Mouse (Mus musculus): ENCODE results near the gene Col6a5.

The Col6a5 gene

DNA sequence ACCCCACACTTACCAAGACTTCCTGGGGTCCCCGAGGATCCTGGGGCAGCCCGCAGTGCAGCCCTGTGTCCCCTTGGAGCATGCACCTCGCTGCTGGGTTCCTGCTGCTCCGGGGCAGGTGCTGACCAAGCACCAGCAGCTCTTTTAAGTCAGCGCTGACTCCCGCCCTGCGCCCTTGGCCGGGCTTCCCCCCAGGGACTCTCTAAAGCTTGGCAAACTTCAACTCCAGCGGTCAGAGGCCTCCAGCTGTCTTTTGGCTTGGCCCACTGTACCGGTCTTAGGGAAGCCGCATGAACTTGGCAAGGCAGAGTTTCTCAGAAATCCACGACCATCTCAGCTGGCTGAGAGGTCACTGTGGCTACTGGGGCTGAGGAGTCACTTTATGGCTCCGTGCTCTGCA, at the start of gene Col6a5:
Gene Col6a5 (minus strand): TSS at position 111 of the 400 bp plus-strand sequence.
- DNase-seq (ENCODE audit: low spot score), result no peak

DNA sequence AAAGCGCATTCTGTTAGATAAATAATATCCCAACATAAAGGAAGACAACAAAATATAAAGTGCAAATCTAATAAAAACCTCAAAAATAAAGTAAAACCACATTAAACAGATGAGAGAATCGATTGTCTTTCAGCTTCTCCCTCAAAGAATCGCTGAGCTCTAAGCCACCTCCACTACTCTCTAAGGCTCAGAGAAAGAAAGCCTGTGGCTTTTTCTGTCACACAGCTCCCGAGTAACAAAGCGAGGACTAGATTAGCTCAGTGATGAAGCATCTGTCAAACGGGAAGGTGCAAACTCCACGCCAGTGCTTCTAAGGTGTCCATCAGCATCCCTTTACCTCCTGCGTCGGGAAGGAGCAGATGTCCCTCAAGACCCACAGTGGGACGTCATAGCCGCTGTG, 37.5 kb upstream of the Col6a5 start:
- DNase-seq (ENCODE audit: low spot score), result no peak

DNA sequence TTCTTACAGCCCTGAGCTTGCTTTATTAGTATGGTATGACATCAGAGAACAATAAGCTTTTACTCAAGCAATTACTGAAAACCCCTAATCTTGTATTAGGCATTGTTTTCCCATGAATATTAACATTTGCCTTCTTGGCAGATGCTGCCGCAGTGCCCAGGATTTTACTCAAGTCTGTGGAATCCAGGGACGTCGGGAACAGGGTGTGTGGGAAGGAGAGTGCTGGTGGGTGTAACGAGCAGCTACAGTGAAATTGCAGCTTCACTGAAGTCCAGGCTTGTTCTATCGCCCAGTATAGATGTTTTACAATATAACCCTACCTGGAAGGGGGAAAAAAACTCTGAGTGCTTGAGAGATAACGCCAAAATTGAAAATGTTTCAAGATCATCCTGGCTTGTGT, 32.0 kb upstream of the Col6a5 start:
- no peak for DNase-seq (ENCODE audit: low spot score)

DNA sequence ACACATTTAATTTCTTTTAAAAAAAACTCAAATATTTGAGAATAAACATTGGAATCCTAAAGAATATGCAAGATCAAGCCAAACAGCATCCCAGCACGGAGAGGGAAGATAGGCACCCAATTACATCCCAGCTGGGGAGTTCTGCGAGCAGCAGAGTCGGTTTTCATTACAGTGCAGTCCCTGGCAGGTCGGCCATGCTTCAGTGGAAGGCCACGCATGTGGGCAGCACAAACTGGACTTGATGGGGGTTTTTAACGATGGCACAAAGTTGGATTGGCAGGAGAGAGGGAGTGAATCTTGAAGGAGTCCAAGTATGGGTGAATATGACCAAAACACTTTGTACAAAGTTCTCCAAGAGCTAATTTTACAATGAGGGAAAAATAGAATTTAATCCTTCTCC, 29.7 kb upstream of the Col6a5 start:
- no peak for DNase-seq (ENCODE audit: low spot score)

DNA sequence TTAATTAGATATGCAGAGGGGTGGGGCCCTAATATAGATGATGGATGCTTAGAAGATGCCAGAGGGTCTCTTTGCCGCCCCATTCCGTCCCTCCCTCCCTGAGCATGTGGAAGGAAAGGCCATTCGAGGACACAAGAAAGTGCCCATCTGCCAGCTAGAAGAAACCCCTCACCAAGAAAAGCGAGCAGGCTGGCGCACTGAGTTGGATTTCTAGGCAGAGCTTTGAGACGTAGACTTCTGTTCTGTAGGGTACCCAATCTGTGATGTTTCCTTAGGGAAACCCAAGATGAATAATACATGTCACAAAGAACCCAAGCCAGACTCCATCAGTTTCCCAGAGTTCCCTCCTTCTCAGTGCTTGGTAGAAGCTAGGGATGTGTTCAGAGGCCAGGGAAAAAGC, 29.0 kb upstream of the Col6a5 start:
- no peak for DNase-seq (ENCODE audit: low spot score)

DNA sequence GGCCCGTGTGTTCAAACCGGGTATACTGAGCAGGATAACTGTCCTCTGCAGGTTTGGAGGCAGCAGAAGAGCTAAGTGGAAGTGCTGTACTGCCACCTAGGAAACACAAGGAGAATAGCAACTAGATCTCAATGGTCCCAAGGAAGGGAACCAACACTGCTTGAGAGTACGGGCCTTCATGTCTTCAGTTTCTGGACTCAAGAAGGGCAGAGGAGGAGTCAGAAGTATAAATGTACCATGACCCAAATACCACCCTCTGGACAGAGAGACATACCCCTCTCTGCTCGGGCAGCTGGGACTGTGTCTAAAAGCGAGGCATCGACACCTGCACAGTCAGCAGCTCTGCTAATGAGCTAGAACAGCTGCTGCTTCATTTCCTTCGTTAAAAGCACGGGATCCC, 27.7 kb upstream of the Col6a5 start:
- DNase-seq (ENCODE audit: low spot score), result peak; percentile 62

DNA sequence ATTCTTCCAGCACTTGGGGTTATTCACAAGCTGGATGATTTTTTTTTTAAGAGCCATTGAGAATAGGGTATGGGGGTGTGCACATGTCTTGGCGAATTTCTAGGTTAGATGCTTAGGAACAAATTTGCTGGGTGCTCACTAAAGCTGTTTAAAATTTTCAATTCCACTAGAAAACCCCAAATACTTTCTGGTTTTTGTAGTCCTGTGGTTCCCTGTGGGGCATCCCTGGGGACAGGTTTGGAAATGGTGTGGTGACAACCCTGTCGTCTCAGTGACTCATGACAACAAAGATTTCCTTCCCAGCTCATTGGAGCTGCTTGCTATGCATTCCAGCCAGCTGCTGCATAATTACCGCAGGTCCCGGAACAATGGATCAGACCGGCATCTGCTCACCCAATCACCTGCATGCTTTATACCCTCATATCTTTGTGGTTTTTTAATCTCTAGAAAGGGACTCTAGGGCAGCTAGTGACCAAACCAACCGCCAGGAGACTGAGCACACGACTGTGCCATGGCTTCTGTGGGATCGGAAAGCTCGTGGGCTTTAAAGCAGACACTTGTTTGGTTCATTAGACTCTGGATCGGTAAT, 24.6 kb upstream of the Col6a5 start:
- DNase-seq (ENCODE audit: low spot score), result peak; percentile 15

DNA sequence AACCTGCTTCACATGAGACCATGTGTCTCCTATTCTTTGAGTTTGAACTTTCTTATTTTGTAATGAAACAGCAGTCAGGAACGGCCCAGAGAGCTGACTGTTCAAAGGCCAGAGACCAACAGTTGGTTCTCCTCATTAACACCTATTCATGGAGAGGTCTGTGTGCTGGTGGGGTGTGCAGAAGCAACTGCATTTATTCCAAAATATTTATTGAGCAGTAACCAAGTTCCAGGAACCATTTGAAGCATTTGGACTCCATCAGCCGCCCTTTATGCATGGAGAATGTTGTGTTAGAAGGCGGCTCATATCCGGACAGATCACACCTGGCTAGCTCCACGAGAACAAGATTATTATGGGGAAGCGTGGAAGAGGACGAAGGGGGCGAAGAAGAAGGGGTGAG, 18.0 kb upstream of the Col6a5 start:
- no peak for DNase-seq (ENCODE audit: low spot score)

DNA sequence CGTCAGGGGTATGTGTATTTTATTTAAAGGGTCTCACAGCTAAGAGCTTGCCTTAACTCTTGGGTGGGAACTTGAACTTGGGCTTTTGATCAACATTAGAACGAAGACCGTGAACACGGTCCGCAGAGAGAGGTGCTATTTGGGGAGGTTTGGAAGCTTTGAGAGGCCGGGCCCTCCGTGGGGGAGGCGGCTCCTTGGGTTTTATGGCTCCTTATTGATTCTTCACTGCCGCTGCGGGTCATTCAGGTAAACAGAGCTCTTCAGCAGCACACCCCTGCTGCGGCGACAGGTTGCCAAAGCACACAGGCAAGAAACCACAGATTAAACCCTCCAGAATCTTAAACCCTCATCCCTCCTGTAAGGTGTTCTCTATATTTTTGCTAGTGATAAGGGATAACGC, 16.4 kb upstream of the Col6a5 start:
- DNase-seq (ENCODE audit: low spot score), result no peak

DNA sequence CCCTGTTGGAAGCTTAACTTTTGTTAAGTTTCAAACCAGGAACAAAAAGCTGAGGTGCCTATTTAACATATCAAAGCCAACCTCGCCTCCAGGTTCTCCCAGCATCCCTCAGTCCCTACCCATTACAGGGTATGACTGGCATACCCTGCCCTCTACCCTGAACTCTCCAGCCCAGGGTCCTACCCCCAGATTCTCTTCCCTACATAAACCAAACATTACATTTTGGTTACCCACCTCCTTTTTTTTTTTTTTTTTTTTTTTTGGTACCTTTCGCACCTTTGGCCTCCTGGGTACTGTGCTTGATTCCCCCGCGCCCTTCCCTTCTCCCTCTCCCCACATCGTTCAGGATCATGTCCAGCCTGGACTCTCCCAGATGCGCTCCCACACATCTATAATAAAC, 15.9 kb upstream of the Col6a5 start:
- no peak for DNase-seq (ENCODE audit: low spot score)

DNA sequence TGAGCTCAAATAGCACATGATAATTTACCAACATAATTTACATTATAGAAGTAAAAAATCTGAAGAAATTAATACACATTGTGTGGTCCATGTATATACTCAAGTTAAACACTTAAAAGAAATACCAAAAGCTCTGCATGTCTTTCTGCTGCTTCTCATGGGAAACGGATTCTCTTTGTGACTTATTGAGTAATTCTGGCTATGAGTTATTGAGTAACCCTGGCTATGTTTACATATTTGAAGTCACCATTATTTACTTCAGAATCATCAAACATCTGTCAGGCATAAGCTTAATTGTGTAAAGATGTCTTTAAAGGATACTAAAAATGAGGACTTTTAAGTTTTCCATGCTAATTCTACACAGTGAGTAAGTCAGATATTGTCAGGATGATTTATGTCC, 13.3 kb upstream of the Col6a5 start:
- no peak for DNase-seq (ENCODE audit: low spot score)

DNA sequence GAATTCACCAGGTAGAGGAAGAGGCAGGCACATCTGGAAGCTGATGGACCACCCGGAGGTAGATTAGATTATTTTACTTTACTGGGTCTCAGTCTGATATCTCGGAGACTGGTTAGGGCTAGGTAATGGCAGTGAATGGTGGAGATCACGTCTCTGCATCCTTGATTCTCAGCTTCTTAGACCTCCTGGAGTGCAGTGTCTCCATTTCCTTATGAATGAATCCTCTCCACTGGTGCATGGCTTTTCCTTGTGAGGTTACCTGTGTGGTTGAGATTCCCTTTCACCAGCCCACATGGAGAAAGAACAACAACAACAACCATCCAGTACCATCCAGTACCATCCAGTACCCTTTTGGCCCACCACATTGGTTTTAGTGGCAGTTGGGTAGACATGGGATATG, 11.6 kb upstream of the Col6a5 start:
- DNase-seq (ENCODE audit: low spot score), result no peak

DNA sequence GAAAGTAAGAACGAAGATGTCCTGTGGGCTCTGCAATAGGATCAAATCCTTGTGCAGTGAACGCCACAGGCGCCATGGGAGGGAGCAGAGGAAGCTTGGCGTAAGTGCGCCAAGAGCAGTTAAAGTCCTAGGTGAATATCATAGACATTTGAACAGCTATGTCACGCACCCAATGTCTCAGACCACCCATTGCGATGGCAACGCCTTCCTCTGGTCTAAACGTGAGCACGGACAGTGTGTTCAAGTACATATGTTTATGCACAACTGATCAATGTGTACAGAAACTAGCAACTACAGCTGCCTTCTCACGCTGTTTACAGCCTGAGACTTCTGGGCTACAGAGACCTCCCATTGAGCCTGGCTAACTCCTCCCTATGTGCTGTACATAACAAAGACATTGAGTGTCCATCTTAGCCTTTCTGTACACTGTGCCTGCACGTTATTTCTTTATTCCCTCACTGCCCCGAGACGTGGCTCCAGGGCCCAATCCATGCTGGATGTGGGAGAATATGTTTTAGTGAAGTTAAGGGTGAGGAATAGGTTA, 11.0 kb upstream of the Col6a5 start:
- no peak for DNase-seq (ENCODE audit: low spot score)

DNA sequence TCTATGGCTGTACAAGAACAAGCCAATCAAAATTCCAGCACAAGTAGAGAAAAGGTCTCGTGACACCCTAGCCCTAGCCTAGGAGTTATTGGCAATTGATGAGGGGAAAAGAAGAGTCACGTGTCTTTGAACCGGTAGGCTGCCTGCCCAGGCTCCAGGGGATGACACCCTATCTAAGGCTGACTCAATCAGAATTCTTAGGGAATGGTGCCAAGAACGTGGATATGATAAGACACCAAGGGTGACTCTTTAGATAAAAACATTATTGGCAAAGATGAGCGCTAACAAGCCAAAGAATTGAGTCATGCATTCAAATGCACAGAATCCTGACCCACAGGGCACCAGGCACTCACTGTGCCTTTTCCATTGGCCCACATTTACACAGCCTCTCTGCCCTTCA, 10.5 kb upstream of the Col6a5 start:
- DNase-seq (ENCODE audit: low spot score), result no peak

DNA sequence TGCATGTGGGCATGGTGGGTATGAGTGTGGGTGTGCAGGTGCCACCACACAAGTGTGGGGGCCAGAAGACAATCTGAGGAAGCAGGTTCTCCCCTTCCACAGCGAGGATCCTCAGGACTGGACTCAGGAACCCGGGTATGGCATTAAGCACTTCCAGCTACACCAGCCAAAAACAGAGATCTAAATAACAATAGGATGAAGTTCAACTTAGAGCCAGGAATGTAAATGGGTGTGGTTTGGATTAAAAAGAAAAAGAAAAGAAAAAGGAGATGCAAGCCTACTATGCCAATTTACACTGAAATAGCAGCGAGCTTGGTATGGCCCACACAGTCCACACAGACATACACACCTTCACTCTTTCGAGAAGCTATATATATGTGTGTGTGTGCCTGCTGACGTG, 7.5 kb upstream of the Col6a5 start:
- DNase-seq (ENCODE audit: low spot score), result no peak

DNA sequence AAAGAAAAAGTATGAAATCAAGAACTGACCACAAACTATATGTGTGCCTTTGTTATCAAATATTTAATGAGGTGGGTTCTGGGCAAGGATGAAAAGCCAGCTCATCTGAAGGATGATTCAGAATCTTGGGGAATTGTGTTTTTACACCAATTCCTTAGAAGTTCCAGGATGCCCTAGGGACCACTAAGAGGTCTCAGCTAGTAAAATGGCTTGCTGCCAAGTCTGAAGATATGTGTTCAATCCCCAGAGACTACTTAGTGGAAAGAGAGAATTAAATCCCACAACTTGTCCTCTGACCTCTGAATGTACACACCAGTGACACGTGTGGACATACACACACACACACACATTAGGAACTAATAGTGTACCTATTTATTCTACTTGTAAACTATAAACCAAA, 1.3 kb downstream of the Col6a5 start:
- no peak for DNase-seq (ENCODE audit: low spot score)

DNA sequence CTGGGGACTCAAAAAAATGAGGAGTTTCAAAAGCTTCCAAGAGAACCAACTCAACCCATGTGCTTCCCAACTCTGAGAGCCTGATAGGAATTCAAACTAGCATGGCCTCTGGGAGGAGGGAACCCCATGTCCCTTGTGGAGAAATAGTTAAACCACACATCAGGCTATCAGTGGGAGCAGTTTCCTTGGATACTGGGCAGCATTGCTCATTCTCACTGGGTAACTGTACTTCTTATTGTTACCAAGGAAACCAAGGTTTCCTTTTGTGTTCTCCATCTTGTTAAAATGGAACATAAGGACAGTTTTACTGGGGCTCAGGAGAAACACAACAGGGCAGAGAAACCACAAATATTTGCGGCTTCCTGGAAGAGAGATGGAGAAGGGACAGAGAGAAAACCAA, 10.7 kb downstream of the Col6a5 start:
- DNase-seq (ENCODE audit: low spot score), result no peak

DNA sequence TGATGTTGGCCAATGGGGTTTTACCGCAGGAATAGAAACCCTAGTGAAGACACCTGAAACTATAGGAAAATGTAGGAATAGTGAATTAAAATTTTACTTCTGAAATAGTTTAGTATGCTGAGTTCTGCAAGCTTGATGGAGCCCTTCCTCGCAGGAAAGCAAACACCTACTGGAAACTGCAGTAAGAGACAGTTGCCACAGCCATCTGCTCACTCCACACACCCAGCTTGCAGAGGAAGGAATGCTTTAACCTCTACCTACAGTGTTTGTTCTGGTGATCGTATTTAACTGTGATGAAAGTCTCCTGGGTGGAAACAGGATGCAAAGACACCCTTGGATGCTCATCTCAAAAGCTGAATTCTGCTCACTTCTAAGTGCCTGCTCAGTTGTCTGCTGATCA, 12.9 kb downstream of the Col6a5 start:
- no peak for DNase-seq (ENCODE audit: low spot score)

DNA sequence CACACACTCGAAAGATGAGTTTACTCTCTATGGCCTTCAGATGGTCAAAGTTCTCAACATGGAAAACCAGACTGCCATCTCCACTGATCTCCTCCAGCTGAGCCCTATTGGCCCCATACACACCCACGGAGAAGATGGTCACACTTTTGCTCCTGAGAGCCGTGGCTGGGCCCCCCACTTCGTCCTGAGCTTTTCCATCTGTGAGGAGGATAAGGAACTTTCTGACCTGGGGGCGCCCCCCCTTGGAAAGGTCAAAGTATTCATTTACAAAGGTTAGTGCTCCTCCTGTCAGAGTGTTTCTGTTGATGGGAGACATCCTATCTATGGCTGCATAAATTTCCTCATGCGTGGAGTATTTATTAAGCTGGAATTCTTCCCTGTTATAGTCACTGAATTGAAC, 26.6 kb downstream of the Col6a5 start:
- DNase-seq (ENCODE audit: low spot score), result no peak

DNA sequence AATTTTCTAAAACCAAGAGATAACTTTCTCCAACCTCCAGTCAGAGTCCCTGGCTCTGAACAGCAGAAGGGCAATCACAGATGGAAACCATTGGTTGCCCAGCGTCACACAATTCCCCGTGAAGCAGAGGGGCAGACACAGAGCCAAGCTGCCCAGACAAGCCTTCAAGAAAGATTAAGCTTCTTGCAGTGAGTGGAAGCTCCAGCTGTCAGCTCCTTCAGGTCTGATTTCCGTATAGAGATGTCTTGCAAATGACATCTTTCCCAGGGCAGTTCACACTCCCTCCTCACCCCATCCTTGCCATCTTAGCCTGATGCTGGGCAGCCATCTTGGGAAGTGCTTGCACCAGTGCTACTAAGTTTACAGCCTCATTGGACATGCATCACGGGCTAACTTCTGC, 31.2 kb downstream of the Col6a5 start:
- no peak for DNase-seq (ENCODE audit: low spot score)

DNA sequence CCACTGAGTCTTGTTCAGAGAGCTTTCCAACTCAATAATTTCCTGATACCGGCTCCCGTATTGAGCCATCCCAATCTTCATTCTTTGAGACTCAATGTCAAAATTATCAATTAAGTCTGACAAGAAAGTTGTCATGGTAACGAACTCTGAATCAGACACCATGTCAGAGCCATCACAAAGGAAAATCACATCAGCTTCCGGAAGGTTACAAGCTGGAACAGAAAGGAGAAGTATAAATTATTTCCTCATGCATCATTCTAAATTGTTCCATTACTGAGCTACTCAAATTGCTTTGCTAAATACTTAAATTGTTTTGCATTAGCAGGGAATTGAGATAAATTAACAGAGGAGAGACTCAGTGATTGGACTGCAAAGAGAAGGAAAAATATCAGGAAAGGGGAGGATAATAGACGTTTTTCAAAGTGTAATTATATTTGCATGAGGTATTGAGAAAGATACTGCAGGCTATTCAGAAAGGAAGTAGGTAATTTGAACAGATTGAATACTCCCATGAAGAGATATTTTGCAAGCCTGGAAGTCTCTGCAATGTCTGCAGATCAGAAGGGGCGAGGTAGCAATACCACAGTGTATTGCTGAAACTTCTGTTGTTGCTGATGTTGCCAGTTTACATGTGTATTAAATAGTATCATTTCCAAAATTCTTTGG, 31.9 kb downstream of the Col6a5 start:
- DNase-seq (ENCODE audit: low spot score), result no peak

DNA sequence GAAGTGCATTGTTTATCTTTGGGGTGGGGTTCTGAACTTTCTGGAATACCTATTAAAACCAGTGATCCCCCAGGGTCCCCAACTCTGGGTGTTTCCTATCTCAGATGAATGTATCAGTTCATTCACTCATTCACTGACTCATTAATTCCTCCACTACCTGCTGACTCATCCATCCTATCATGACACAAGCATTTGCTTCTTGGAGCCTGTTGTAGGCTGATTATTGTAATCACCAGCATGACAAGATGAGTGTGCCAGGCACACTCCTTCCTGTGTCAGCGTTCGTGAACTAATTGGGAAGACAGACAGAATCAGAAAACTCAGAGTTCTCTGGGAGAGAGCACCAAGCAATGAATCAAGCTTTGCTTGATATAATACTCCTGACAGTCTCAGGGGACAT, 36.8 kb downstream of the Col6a5 start:
- DNase-seq (ENCODE audit: low spot score), result no peak

DNA sequence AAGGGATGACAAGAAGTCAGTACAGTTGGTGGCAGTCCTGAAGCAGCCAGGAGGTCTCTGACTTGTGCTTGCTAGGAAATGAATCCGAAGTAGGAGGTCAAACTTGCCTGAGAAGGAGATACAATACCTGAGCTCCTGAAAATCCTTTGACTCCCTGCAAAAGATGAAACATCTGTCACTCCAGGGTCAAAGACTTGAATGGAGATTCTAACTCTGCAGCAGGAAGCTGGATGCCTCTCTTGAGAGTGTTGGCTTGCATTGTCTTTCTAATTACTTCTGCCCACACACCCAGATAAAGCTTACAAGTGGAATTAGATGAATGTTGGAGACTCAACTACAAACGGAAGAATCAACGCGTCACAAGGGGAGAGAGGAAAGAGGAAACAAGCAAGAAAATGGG, 45.3 kb downstream of the Col6a5 start:
- no peak for DNase-seq (ENCODE audit: low spot score)

DNA sequence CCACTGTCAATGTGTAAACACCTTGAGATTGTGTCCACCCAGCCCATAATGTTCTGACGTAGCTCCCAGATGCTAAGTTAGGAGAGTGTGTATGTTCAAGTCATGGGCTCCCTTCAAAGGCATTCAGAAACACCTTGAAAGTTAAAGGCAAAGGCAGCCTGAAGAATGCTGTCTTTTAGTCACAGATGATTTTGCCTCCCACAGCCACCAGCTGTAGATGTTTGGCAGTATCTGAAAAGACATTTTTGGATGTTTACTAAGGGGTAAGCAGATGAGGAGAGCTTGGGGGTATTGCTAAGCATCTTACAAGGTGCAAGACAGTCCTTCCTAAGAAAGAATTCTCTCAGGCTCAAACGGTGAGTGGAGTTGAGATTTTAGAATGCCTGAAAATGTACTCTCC, 50.3 kb downstream of the Col6a5 start:
- no peak for DNase-seq (ENCODE audit: low spot score)

Data from embryo, embryonic 10 days (tissue).